Mouse (Mus musculus) megakaryocyte-erythroid progenitor cell, adult 5-6 weeks (primary cell): Measurements from ENCODE around the gene Tkfc. TPM values are rescaled to one million over a fixed set of nuclear protein-coding genes. Genes with fewer than 3 reads are reported as not detected.

Source experiments
- ATAC-seq: replicated peaks from 2 replicates; pipeline ENCODE4 v1.8.0; 2016; ENCODE audit warnings: mild to moderate bottlenecking, inconsistent platforms; ENCODE audit not compliant: severe bottlenecking, poor library complexity, low FRiP score, low TSS enrichment
- total RNA-seq, 2 experiments: library from RNA; stranded (forward) in 1 of 2; stranded (reverse) in 1 of 2; fragments of 200-1000, 215-1000 nt in 1 of 2; fragments of >200 nt in 1 of 2; fragmentation: Nextera tagmentation in 1 of 2; gene quantifications; 2 replicates each; pipeline ENCODE4 v1.2.3; 2014 to 2017

Tkfc gene
- total RNA-seq, 2 experiments from 2014 or later: 1.9 to 9.0 TPM

DNA sequence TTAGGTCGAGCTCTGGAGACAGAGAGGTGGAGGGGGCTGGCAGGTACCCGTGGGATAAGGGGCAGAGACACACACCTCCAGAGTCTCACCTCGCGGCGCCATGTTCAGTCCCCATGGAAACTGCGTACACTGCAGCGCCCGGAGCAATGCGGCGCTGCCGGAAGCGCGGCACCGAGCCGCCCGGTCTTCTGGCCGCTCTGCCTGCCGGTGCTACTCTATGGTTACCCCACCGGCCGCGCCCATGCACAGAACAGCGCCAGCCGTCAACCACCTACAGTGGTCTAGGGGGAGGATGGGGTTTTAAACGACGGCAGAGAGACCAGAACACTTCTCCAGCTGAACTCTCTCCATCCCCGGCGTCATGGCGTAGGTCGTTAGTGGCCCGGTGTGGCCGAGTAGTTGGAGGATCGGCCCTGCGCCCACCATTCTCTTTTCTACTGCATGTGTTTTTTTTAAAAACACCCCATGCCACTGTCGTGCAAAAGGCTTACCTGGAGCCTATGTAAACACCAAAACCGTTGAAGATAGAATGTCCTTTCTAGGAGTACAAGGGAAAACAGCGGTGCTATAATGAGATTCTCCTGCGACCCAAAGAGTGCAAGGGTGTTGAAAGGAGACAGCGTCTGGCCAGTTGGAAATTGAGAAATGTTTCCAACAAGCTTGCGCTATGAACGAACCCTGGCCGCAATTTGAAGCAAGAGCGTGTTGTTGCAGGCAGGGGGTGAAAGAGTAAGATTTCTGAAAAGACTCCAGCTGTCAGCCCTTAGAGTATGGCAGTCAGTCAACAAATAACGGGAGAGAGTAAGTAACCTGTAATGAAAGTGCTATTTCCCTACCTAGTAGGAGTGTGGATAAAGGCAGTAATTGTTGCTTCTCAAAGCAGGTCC, 49.6 kb downstream of the Tkfc start, which contains the start of gene Tmem216:
Gene Tmem216 (minus strand): TSS at position 615 of the 887 bp plus-strand sequence.
- peak; percentile 98 for ATAC-seq

DNA sequence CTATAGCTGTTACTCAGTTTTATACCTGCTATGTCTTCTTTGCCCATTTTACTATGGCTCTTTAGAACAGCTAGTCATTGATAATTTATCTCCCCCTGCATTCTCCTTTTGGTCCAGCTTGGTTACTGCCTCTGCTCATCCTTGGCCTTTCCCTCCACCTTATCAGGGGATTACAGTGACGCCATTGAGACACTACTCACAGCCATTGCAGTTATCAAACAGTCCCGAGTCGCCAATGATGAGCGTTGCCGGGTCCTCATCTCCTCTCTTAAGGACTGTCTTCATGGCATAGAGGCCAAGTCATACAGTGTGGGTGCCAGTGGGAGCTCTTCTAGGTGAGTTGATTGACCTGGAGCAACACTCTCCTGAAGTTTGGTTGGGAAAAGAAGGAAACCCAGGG, 66.0 kb downstream of the Tkfc start:
- peak; percentile 59 for ATAC-seq

Other genes starting within 250 kb of the Tkfc start
- not detected in 2 replicates for gene Syt7, start 216.6 kb downstream of the Tkfc start, total RNA-seq (2014; fragmentation: Nextera tagmentation)
- not detected in 2 replicates for gene Syt7, start 216.6 kb downstream of the Tkfc start, total RNA-seq (2017)
- gene Lrrc10b, start 148.2 kb downstream of the Tkfc start, total RNA-seq (2014; fragmentation: Nextera tagmentation): not detected in 2 replicates
- not detected in 2 replicates for gene Lrrc10b, start 148.2 kb downstream of the Tkfc start, total RNA-seq (2017)
- gene Ppp1r32, start 122.7 kb downstream of the Tkfc start, total RNA-seq (2014; fragmentation: Nextera tagmentation): 0.57 TPM in 1 of 2 replicates, not detected in the other
- not detected in 2 replicates for gene Ppp1r32, start 122.7 kb downstream of the Tkfc start, total RNA-seq (2017)
- 98.2 and 112 TPM in 2 replicates for gene Cpsf7, start 80.4 kb downstream of the Tkfc start, total RNA-seq (2014; fragmentation: Nextera tagmentation)
- 36.3 and 39.4 TPM in 2 replicates for gene Cpsf7, start 80.4 kb downstream of the Tkfc start, total RNA-seq (2017)
- gene Sdhaf2, start 79.5 kb downstream of the Tkfc start, total RNA-seq (2014; fragmentation: Nextera tagmentation): 71.9 and 73.0 TPM in 2 replicates
- gene Sdhaf2, start 79.5 kb downstream of the Tkfc start, total RNA-seq (2017): 61.3 and 105 TPM in 2 replicates
- 9.0 and 14.9 TPM in 2 replicates for gene Tmem216, start 49.4 kb downstream of the Tkfc start, total RNA-seq (2014; fragmentation: Nextera tagmentation)
- 12.2 and 19.9 TPM in 2 replicates for gene Tmem216, start 49.4 kb downstream of the Tkfc start, total RNA-seq (2017)
- gene Cyb561a3, start 28.5 kb downstream of the Tkfc start, total RNA-seq (2014; fragmentation: Nextera tagmentation): 17.7 and 27.3 TPM in 2 replicates
- 7.6 and 11.9 TPM in 2 replicates for gene Cyb561a3, start 28.5 kb downstream of the Tkfc start, total RNA-seq (2017)
- gene Tmem138, start 28.3 kb downstream of the Tkfc start, total RNA-seq (2014; fragmentation: Nextera tagmentation): 24.4 and 51.9 TPM in 2 replicates
- gene Tmem138, start 28.3 kb downstream of the Tkfc start, total RNA-seq (2017): 7.2 and 8.8 TPM in 2 replicates
- 229 and 288 TPM in 2 replicates for gene Ddb1, start 327 bp downstream of the Tkfc start, total RNA-seq (2014; fragmentation: Nextera tagmentation)
- 535 and 656 TPM in 2 replicates for gene Ddb1, start 327 bp downstream of the Tkfc start, total RNA-seq (2017)
- gene Vwce, start 28.6 kb upstream of the Tkfc start, total RNA-seq (2014; fragmentation: Nextera tagmentation): 0.90 and 0.99 TPM in 2 replicates
- gene Vwce, start 28.6 kb upstream of the Tkfc start, total RNA-seq (2017): not detected in 2 replicates
- not detected in 2 replicates for gene Pga5, start 72.4 kb upstream of the Tkfc start, total RNA-seq (2014; fragmentation: Nextera tagmentation)
- not detected in 2 replicates for gene Pga5, start 72.4 kb upstream of the Tkfc start, total RNA-seq (2017)
- gene Vps37c, start 83.1 kb upstream of the Tkfc start, total RNA-seq (2014; fragmentation: Nextera tagmentation): 18.3 and 20.2 TPM in 2 replicates
- 6.9 and 7.8 TPM in 2 replicates for gene Vps37c, start 83.1 kb upstream of the Tkfc start, total RNA-seq (2017)
- gene Cd5, start 133.3 kb upstream of the Tkfc start, total RNA-seq (2014; fragmentation: Nextera tagmentation): 3.2 and 3.7 TPM in 2 replicates
- gene Cd5, start 133.3 kb upstream of the Tkfc start, total RNA-seq (2017): not detected in 2 replicates
- gene Cd6, start 224.4 kb upstream of the Tkfc start, total RNA-seq (2014; fragmentation: Nextera tagmentation): 2.4 and 3.2 TPM in 2 replicates
- gene Cd6, start 224.4 kb upstream of the Tkfc start, total RNA-seq (2017): not detected in 2 replicates
- 0.50 and 0.99 TPM in 2 replicates for gene Slc15a3, start 234.1 kb upstream of the Tkfc start, total RNA-seq (2014; fragmentation: Nextera tagmentation)
- 0.56 TPM in 1 of 2 replicates, not detected in the other for gene Slc15a3, start 234.1 kb upstream of the Tkfc start, total RNA-seq (2017)